Mouse (Mus musculus) cerebellum, adult 11-12 months (tissue): ENCODE data around the gene Akap6.

Source experiments
- DNase-seq: peaks from one replicate; pipeline ENCODE4 v3.0.0; 2022

The Akap6 gene

DNA sequence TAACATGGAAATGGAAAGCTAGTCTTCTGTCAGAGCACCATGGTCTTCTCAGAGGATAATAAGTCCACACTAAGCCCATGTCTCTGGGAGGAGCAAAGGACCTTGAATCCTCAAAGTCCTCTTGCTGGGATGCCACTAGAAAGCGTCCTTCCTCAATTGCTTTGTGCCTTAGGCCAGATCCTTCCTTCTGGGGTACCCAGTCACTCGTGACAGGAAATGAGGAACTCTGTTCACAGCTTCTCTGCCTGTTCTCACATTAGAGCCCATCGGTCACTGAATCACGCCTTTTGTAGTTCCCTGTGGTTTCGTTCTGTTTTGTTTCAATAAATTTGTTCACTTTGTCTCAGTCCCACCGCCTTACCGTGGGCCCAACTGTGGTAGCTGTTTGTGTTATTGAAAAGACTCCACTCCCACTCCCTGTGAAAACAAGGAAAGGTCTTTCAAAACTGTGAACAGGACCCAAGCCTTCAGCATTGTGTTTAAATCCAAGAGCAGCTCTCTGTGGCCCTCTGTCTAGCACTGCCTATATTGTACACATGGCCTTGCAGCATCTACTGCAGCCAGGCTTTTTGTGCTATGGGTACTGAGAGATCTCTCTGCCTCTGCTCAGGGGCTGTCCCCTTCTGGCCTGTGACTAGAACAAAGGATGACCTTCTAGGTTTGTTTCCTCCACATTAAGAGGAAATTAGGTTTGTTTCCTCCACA lies 151.3 kb downstream of the Akap6 start:
- no peak for DNase-seq

GRCm38 (mm10) chr12:52851221-52851620 lies 152.0 kb downstream of the Akap6 start:
- no peak for DNase-seq

- no peak for DNase-seq
Measured at GRCm38 (mm10) chr12:52854236-52854679, 155.1 kb downstream of the Akap6 start.

DNA sequence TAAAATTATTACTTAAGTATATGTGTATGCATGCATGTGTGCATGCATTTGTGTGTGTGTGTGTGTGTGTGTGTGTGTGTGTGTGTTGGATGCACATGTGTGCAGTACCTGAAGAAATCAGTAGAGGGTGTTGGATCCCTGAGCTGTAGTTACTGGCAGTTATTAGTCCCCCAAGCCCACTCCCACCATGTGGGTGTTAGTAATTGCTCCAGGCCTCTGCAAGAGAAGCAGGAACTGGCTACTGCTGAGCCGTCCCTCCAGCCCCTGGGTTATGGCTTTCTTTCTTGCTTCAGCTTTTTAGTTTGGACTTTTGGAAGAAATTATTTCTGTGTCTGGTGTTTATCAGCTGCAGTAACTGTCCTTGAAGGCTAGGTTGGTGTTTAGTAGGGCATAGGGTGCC lies 156.9 kb downstream of the Akap6 start:
- no peak for DNase-seq

- DNase-seq: no peak
Measured at GRCm38 (mm10) chr12:52857306-52857705, 158.1 kb downstream of the Akap6 start.

DNA sequence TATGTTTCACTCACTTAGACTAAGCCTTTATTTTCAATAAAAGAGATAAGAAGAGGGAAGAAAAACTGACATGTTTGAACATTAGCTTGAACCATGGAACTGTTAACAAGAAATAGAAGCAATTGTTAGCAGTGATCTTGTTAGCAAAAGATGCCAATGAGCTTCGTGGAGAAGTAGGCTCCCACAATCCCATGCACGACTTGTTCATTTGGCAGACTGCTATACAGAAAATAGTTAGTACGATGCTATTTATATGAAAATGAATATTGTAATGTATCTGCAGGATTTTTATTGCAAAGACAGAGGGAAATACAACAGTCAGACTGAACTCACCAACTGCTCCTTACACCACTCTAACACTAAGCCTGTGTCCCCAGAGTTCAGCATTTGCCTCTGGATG lies 162.7 kb downstream of the Akap6 start:
- DNase-seq: no peak

DNA sequence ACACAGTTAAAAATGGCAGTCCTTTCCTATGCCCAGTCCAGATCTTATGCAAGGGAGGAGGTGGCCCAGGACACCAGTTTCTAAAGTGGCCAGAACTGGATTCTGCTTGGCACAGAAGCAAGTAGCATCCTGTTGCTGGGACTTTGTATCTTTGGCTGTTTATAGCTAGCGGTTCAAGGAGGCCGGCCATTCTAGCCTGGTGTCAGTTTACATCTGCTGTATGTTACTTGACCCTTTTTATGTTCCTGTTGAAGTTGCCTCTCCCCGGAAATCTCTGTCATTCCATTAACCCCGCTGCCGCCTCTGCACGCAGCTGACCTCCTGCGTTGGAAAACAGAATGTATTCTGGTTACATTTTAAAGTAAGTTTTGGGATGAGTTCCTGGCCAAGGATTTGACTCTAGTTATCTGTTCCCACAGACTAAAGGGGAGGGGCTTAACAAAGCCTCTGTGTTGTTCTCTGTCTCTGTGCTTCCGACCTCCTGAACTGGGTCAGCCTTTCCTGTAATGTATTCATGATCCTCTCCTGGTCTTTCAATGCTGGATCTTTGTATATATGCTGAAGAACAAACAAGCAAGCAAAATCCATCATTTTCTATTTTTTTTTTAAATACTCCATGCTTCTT lies 168.9 kb downstream of the Akap6 start:
- DNase-seq: no peak

GRCm38 (mm10) chr12:52871604-52872003 lies 172.4 kb downstream of the Akap6 start:
- no peak for DNase-seq

DNA sequence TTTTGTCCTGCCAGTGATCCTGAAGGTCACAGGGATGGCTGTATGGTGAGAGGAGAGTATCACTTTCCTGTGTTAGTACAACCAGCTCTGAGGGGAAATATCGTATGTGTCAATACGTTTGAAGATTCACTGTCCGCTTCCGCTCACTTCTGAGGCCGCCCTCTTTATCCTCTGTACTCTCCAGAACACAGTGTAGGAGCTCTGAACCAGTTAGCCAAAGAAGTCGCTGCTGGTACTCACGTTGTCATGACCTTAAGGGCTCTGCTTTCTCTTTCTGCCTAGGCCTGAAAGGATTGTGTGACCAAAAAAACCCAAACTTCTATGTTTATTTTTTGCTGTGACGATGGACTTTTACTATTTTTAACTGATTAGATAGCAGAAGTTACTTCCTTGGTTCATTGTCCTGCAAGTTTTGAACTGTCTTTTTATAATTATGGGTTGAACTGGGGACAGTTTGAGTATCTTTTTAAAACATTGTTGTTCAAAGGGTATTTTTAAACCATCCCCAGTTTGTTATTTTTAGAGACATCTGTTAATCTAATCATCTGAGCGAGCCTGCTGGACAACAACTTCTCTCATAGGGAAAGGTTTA lies 175.2 kb downstream of the Akap6 start:
- DNase-seq: no peak

DNA sequence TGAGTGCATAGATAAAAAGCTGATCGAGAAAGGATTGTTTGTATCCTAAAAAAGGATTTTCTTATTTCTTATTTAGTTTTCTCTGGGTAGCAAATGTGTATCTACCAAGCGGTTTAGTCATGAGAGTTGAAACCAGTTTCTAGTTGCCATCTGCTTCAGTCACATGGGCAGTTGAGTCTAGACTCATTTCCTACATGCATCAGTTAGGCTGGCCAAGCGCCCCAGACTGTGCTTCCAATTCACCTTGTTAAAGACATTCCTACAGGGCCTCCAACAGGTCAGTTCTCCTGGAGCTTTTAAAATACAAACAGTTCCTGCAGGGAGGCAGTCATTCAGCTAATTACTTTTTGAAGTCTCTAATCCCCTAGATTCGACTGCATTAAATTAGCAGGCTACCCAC lies 176.9 kb downstream of the Akap6 start:
- peak; percentile 50 for DNase-seq

DNA sequence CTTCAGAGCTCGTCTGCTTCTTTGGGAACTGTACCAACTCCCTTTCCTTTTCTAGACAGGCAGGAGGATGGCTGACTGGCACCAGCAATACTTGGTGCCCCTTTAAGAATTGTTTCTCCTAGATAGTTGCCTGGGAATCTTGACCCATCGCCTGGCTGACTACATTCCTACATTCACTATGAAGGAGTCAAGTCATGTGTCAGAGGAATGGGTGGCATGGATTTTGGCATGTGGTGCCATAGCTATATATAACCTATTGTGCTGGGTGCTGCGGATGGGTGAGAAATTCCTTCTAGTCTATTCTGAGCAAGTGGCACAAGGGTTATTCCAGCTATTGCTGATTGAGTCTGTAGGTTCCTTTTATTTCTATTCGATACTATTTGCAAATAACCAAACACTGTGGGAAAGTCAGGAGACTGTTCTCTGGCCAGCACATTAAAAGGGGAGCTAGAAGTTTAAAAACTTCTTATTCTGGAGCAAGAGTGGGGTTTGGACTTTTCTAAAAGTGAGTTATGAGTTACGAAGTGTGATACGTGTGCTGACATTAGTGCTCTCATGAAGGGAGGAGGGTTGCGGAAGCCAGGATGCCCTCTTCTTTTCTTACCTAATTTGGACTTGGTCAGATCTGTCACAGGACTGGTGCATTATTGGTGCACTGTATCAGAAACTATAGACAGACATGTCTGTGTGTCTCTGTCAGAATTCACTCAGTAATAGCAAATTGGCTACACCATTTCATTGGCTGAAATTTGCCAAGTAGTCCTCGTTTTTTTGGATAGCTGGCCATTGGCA lies 178.0 kb downstream of the Akap6 start:
- DNase-seq: no peak

DNA sequence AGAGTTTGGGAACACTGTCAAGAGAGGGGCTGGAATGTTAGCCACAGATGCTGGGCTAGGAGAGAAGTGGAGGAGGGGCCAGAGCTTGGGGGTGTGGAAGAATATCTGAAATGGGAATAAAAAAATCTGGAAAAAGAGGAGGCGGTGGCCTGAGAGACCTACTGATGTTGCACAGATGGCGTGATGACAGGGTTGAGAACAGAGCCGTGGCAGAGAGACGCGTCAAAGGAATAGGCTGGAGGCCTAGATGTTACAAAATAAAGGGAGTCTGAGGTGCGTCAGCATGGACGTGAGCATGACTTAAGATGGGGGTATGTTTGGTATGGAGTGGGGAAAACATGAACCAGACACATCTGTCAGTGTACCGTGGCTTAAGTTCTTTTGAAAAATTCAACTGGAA lies 180.1 kb downstream of the Akap6 start:
- no peak for DNase-seq

DNA sequence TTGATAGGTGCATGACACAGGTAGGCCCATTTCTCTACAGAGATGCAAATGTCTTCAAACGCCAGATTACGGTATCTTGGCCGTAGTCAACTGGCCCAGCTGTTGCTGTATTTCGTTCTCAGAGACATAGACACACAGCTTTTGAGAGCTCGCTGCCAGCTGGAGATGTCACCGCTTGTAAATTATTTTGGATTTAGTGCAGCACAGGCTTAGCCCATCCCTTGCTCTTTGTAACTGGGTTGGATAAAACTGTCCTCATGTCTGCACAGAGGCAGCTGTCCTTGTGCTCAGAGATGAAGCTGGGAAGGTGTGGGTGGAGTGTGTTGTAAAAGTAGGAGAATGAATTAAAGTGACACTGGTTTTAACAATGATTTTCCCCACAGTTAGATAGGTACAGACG lies 193.3 kb downstream of the Akap6 start:
- DNase-seq: no peak

DNA sequence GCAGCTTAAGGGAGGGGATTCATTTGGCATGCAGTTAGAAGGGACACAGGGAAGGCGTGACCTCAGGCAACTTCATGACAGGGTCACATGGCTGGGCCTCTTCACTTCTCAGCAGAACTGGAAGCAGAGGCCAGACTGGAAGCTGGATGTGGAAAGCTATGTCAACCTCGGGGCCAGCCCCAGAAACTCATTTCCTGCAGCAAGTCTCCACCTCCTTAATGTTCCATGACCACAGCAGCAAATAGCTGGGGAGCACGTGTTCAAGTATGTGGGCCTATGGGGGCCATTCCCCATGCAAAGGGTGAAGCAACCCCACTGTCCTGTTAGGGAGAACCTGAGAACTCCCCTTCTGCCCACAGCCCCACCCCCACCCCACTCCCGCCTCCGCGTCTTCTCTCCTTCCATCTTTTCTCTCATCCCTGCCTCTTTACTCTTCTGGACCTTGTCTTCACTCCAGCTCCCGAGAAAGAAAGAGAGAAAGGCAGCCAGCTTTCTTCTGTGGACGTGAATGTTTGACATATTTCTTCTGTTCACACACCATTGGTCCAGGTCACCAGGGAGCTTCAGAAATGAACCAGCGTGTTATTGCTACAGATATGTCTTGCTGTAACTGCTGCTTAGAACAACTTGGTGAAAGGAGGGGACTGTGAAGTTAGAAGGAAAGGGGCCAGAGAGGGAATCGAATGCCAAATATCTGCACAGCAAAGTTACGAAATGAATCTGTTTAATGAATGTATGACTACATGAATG lies 194.6 kb downstream of the Akap6 start:
- DNase-seq: no peak

- DNase-seq: peak; percentile 36
Measured at GRCm38 (mm10) chr12:52895672-52896460, 196.7 kb downstream of the Akap6 start.

DNA sequence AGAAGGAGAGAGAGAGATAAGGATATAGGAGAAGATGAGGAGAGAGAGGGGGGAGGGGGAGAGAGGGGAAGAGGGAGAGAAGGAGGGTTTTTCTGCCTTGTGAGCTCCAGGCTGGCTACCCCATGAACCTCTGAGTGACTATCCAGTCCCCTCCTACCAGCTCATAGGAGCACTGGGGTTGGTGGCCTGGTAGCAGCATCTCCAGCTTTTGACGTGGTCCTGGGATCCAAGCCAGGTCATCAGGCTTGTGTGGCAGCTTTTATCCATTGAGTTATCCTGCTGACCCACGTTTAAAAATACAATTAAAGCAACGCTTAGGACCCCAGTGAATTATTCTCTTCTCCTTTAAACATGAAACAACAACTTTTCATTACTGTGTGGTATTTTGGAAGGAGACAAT lies 197.6 kb downstream of the Akap6 start:
- no peak for DNase-seq

DNA sequence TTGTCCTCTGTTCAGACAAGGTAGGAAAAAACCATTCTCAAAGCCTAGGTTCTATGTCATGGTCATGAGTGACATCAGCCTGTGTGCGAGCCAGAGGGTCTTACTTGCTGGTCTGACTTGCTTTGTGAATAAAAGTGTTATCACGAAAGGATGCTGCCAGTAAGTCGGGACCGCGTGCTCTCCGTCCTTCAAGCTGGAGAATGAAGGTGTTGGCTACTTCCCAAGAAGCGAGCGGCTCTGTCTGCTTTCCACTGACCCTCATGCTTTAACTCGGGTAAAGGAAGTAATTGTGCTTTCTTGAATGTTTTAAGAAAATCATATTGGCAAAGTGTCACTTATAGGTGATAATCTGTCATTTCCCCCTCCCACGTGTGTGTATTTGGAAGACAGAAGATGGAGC lies 198.9 kb downstream of the Akap6 start:
- no peak for DNase-seq

GRCm38 (mm10) chr12:52904046-52904445 lies 204.9 kb downstream of the Akap6 start:
- no peak for DNase-seq

DNA sequence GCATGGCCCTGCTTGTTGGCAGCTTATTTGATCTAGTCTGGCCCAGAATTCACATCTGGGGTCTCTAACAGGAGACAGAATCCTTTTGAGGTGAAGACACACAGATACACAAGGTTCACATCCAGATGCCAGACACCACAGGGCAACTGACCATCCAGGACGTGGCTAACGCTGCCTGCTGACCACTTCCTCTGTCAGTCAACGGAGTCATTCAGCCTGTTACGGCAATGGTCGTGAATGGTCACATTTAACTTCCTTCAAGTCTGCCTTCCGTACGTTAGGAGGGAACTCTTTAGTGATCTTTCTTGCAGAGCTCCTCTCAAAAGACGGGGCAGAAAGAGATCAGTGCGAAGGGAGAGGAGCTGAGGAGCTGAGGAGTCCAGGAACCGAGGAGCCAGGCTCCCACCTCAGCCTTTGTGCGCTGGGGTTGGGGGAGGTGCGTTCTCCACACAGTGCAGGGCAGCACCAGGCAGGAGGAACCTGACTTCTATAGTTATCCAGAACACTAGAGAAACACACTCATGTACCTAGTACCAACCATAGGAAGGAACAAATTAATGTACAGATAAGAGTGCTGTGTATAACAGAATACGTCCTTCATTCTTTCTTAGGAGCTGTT lies 209.4 kb downstream of the Akap6 start:
- no peak for DNase-seq

GRCm38 (mm10) chr12:52910345-52910744 lies 211.2 kb downstream of the Akap6 start:
- DNase-seq: no peak

DNA sequence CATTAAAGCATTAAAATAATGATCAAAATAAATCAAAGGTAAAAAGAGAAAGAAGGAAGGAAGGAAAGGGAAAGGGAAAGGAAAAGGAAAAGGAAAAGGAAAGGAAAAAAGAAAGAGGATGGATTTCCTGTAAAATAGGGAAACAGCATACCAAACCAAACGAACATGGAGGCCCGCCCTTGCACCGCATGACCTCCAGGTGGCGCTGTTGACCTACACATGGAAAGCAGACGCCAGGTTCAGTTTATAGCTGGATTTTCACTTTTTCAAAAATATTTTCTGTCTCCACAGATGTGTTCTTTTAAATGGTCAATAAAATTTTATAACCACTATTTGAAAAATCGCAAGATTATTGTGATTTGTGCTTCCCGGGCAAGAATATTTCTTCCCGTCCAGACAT lies 211.6 kb downstream of the Akap6 start:
- peak; percentile 23 for DNase-seq

GRCm38 (mm10) chr12:52918939-52919338 lies 219.8 kb downstream of the Akap6 start:
- DNase-seq: no peak
